Mouse (Mus musculus): ENCODE measurements at regions not wholly inside any gene's neighbourhood (a gene's known extent, or its start where the extent isn't known, plus 50 kb on each side); places are given as distances from the start of the nearest gene placed in this dataset.

DNA sequence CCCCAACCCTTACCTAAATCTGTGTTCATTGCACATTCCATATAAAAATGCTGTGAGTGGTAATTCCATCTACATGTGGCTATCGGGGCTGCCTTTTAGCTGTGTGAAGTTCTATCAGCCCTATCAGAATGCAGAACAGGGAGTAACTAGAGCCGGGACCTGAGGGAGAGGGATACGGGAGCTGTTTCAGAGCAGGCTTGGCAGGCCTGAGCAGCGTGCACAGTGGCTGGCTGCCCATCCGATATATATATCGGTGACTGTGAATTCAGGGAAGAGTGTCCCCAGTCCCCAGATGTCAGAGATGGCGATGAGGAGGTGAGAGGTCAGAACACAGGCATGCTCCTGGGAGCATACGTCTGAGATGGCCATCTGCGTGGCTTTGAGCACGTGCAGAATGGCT is 79.0 kb downstream of the Arl4c start:
- DNase-seq (ENCODE audit: low read depth, low spot score): no peak

DNA sequence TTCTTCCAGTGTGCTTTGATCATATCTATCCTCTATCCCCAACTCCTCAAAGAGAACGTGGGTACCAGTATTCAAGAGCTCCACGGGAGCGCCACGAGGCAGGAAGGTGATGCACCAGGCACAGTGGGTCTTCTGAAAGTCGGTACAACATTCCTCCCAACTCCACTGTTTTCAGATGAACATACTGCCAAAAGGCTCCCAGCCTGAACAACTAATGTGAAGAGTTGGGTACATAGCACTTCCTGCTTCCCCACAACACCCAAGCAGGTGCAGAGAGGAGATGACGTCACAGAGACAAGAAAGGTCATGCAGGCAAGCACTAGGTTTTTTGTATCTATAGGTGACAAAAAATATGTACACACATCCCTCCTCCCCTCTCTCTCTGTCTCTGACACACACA is 79.7 kb downstream of the Arl4c start:
- DNase-seq (ENCODE audit: low read depth, low spot score): no peak

GRCm38 (mm10) chr1:88621214-88621613 is 80.8 kb downstream of the Arl4c start:
- no peak for DNase-seq (ENCODE audit: low read depth, low spot score)

DNA sequence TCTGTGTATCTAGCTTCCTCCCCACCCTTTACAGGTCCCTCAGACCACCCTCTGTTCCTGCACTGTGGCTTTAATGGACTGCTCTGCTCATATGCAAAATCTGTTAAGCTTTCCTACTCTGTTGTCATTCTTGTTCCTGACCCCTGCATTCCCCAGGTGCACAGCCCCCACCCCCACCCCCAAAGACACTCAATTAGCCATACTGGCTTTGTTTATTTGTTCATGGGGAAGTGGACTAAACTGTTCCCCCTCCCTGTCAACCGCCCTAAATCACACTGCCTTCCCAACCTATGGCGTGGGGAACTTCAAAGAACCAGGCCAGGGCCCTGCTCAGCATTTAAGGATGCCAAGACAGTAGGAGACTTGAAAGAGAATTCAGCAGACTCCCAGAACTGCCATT is 89.0 kb downstream of the Arl4c start:
- no peak for DNase-seq (ENCODE audit: low read depth, low spot score)

GRCm38 (mm10) chr1:88611241-88611640 is 90.8 kb downstream of the Arl4c start:
- DNase-seq (ENCODE audit: low read depth, low spot score): no peak

DNA sequence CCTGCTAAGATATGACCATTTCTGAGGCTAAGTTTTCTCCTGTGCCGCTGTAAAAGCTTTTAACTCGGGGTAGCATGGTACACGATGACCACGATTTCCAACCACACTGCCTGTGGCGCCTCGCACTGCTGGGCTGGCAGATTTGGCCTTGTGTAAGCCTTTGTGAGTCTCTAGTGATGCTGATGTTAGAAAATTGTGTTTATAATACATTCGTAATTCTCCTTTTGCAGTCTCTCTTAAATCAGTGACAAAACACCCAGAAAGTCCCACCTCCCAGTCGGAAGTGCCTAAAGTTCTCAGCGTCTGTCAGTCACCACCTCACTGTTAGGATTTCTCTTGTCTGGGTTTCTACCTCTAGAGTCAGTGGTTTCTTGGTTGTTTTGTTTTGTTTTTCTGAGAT is 91.2 kb downstream of the Arl4c start:
- no peak for DNase-seq (ENCODE audit: low read depth, low spot score)

DNA sequence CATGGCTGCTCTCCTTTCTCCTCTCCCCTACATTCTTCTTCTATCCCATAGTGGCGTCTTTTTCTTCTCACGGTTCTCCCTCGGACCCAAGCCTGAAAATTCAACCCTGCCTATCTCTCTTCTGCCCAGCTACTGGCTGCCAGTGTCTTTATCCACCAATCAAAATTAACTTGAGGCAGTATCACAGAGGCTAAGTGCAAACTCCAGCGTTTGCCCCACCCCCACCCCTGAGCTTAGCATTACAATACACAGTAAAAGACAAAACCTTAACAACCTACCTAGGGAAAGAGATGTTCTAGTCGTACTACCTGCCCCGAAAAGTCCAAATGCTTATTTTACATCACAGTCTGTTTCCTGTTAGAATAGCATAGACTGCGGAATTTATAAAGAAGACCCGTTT is 93.2 kb downstream of the Arl4c start:
- DNase-seq (ENCODE audit: low read depth, low spot score): no peak

DNA sequence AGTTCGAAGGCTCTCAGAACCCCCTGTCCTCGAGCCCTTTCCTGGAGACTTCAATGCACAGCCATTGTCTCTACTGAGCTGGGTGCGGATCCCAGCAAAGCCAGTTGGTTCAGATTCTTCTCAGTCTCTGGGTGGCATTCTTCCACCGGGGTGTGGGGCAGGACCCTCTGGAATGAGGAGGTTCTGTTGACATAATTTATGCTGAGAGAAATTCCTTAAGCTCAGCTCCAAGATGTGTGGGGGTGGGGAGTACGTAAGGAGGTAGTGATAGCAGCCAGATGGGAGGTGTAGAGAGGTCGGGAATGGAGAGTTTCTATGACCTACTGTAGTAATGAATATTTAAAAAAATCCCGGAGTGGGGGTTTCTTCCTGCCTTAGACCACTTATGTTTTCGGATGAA is 93.8 kb downstream of the Arl4c start:
- DNase-seq (ENCODE audit: low read depth, low spot score): no peak

DNA sequence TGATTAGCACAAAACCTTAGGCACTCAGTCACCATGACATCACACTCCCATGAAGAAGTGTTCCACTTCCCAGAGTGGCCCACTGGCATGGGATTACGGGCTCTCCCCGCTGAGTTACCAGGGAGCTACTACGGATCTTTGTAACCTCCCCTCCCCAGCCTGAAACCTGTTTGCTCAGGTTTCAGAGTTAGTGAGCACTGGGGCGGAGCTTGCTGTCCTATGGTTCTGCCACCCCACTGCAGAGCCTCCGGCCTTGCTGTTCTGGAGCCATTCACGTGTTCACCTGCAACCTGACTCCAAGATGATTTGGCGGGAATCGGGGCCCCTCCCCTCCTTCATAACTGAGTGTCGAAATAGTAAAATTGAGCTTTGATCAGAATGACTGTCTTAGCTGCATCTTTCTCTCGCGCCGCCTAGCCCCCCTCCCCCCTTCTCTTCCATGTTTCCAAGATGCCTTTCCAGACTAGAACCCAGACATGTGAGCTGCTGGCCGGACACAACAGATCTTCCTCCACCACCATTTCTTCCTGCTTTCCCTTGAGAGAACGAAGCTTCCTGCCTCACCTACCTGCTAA is 95.8 kb upstream of the Glrp1 start:
- DNase-seq (ENCODE audit: low read depth, low spot score): no peak

- no peak for DNase-seq (ENCODE audit: low read depth, low spot score)
Observed at GRCm38 (mm10) chr1:88602241-88602640, 92.4 kb upstream of the Glrp1 start.

DNA sequence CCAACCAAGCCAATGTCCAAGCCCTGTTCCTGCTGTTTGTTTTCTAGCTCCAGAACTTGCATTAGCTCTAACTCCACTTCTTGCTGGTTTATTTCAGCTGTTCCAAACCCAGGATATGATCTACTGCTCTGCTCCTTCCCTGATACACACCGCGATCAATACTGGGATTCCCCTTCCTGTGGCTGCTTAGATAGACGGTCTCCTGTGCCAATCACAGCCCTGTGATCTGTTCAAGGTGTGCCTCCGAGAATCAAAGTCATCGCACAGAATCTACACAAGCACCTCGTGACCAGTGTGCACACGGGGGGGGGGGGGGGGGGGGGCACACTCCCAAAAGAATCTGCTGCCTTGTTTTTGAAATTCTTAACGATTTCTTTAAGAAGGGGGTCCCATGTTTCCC is 91.9 kb upstream of the Glrp1 start:
- DNase-seq (ENCODE audit: low read depth, low spot score): no peak

- no peak for DNase-seq (ENCODE audit: low read depth, low spot score)
Observed at GRCm38 (mm10) chr1:88600145-88600544, 90.3 kb upstream of the Glrp1 start.

GRCm38 (mm10) chr1:88594484-88595254 is 84.8 kb upstream of the Glrp1 start:
- no peak for DNase-seq (ENCODE audit: low read depth, low spot score)

- DNase-seq (ENCODE audit: low read depth, low spot score): no peak
Observed at GRCm38 (mm10) chr1:88592036-88592435, 82.2 kb upstream of the Glrp1 start.

DNA sequence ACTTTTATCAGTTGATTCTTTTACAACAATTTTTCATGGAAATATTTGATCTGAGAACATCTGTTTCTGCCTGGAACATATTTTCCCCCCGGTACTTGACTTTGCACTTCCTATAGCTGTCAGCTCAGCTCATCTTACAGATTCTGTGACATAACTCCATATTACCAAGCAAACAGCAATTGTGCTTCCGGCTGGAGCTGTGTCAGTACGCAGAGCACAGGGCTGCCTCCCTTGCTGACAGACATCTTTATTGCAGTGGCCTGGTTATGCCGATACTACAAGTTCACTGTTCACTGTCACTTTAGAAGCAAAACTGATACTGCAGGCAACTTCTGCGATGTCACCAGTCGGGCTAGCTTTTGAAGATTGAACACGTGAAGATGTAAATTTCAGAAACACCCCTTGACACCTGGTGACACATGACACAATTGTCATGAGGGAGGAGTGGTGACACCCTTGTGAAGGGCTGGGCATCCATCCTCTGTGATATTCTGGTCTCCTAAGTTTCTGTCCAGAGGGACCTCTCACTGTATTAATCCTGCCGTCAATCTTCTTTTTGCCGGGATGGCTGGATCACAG is 81.0 kb upstream of the Glrp1 start:
- DNase-seq (ENCODE audit: low read depth, low spot score): no peak

- DNase-seq (ENCODE audit: low read depth, low spot score): no peak
Observed at GRCm38 (mm10) chr1:88588747-88589146, 78.9 kb upstream of the Glrp1 start.

GRCm38 (mm10) chr1:88586823-88587820 is 77.3 kb upstream of the Glrp1 start:
- DNase-seq (ENCODE audit: low read depth, low spot score): no peak

DNA sequence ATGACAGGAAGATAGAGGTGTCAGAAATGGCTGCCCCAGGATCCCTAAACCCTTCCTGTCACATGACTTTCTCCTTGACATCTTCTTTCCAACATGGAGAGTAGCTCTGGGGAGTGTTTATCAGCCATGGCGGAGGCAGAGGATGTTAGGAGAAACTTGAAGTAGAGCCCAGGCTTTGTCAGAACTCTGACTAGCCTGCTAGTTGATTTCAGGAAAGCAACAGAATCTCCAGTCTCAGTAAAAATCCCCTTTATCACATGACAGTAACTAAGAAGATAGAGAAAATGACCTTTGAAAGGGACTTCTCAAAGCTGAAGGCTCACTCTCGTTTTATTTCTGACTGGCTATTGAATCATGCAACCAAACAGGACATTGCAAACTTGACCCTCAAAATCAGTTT is 76.3 kb upstream of the Glrp1 start:
- no peak for DNase-seq (ENCODE audit: low read depth, low spot score)

DNA sequence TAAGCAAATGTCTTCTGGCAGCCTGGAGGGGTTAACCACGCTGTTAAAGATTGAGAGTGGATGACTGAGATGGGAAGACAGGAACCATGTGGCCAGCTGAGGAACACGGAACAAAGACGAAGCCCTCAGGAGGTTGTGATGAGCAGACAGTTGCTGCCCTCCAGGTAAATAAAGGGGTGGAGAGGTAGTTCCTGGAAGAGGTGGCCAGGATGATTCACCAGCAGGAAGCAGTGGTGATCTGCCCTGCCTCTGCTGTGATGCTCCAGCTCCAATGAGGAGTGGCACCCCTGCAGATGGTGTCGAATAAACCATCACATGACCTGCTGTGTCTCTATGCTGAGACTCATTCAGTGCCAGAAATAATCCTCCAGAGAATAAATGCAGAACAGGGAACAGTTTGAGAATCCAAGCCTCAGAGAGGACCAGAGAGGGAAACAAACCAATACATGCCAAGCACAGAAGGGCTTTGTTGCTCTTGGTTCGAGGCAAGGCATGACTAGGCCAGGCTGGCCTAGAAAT is 74.7 kb upstream of the Glrp1 start:
- no peak for DNase-seq (ENCODE audit: low read depth, low spot score)

DNA sequence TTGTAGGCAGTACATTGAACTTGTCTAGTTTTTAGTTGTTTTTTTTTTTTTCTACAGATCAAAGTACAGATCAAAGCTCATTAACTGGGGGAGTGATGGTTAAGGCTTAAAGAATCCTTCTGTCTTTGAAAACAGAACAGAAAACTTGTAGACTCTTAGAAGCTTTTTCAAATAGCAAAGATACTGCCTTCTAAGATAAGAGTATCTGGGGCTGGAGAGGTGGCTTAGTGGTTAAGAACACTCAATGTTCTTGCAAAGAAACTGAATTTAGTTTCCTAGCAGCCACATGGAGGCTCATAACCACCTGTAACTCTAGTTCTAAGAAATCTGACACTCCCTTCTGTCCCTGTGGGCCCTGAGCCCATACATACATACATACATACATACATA is 68.4 kb upstream of the Glrp1 start:
- no peak for DNase-seq (ENCODE audit: low read depth, low spot score)

DNA sequence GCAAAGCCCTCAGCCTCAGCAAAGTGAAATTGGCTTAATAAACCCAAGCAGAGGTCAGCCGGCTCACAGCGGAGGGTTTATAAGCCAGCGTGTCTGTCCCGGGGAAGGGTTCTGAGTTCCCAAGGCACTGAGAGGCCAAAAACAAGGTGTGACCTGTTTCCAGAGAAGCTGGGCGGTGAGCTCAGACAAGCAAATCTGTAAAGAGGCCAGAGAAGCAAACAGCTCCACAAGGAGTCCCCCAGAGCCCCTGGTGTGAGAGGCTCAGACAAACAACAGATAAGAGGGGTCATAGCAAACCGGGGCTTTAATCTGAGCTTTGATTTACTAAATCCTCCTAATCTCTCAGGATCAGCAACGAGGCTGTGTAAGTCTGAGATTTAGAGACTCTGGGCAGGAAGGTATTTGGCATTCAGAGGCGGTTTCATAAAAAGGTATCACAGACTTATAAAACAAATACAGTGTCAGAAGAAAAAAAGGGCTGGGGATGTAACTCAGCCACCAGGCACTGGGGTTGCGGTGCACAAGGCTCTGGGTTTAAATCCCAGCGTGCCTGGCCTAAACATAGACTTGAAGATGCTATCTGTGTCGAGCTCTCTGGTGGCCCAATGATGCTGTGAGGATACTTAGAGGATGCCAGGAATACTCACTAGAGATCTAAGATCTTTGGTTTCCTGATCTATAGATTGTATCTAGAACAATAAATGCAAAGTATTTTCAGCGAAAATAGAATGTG is 67.8 kb upstream of the Glrp1 start:
- DNase-seq (ENCODE audit: low read depth, low spot score): no peak

Data from 3T3-L1 (cell line).